Mouse (Mus musculus): ENCODE measurements at regions not wholly inside any gene's neighbourhood (a gene's known extent, or its start where the extent isn't known, plus 50 kb on each side); places are given as distances from the start of the nearest gene placed in this dataset.

GRCm38 (mm10) chr2:115119429-115120205, 461.9 kb upstream of the BC052040 start:
- no peak for DNase-seq (ENCODE audit: low read depth, low spot score)

GRCm38 (mm10) chr2:115120206-115120503, 461.4 kb upstream of the BC052040 start:
- no peak for DNase-seq (ENCODE audit: low read depth, low spot score)

DNA sequence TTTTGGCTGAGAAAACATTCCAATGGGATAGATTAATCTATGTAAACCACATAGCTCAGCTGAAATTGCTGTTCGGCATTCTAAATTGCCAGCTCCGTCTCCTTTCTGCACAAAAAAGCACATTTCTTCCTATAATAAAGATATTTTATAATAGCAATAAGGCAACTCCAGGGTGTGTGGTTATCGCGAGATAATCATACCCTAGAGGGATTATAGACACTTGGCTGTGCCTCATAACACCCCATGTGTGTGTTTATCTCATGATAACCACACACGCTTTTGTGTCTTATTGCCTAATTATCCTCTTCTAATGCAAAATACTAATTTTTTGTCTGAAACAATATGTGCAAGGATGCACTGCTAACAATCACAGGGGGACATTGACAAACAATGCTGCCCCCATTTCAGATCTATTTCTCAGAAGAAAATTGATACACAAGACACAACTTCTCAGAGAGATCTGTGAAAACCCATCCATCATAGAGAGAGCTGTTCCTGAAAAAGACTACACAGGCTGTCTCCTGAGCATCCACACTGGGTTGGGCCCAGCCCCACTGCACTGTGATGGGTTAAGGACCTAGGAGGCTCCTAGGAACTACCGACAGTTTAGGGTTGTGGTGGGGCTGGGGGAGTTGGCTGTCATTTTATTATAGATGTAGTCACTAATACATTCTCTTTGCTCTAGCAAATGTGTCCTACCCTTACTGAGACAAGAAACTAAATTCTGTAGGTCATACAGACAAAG, 454.7 kb upstream of the BC052040 start:
- no peak for DNase-seq (ENCODE audit: low read depth, low spot score)

- no peak for DNase-seq (ENCODE audit: low read depth, low spot score)
These were observed 449.8 kb upstream of the BC052040 start for GRCm38 (mm10) chr2:115131746-115132145.

DNA sequence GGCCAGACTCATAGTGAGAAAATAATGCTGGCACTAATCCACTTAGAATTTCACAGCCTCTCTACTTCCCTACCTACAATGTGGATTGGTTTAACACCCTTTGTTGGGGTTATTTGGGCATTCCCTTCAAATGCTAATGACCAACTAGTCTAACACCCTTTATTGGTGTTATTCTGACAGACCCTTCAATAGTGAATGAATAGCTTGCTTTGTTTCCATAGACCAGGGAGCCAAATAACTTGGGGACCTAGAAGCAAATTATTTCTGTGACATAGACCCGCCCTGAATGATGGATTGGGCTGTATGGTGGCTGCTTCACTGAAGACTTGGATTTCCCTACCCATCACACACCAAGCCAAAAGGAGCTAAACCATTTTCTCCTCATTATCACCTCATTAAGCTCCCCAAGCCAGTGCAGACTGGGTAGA, 449.3 kb upstream of the BC052040 start:
- DNase-seq (ENCODE audit: low read depth, low spot score): no peak

GRCm38 (mm10) chr2:115141416-115141815, 440.1 kb upstream of the BC052040 start:
- DNase-seq (ENCODE audit: low read depth, low spot score): no peak

GRCm38 (mm10) chr2:115172111-115172510, 409.4 kb upstream of the BC052040 start:
- no peak for DNase-seq (ENCODE audit: low read depth, low spot score)

GRCm38 (mm10) chr2:115177076-115177475, 404.4 kb upstream of the BC052040 start:
- no peak for DNase-seq (ENCODE audit: low read depth, low spot score)

DNA sequence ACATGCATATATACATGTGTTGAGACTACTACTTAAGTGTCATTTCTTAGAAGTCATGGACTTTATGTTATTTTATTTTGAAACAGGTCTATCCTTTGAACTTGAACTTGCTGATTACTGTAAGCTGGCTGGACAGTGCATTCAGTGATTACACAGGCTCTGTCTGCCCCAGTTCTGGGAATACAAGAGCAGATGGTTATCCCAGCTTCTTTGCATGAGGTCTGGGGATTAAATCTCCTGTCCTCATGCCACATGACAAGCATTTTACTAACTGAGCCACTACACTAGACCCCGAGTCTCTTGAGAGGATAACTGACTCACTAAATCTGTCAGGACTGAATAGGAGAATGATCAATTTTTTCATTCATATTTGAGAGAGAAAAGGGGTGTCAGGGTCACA, 403.6 kb upstream of the BC052040 start:
- DNase-seq (ENCODE audit: low read depth, low spot score): no peak

GRCm38 (mm10) chr2:115211191-115211590, 370.3 kb upstream of the BC052040 start:
- DNase-seq (ENCODE audit: low read depth, low spot score): no peak

- peak; percentile 17 for DNase-seq (ENCODE audit: low read depth, low spot score)
These were observed 368.1 kb upstream of the BC052040 start for GRCm38 (mm10) chr2:115213181-115213970.

DNA sequence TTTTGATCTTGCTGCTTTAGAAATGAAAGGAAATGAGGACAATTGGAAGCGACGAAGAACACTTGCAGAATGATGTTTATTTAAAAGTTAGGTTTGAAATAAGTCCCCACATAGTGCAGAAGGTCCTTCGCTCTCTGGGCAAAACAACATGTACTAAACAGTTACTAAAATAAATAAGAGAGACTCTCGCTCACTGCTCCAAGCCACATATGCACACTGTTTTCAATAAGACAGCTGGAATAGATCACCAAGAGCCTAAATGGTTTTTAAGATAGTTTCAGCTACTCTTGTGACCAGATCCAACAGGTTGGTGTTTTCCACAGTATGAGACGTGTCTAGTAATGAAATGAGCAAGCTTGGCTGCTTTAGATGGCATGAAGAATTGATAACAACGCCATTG, 367.2 kb upstream of the BC052040 start:
- DNase-seq (ENCODE audit: low read depth, low spot score): no peak

GRCm38 (mm10) chr2:115230041-115230440, 351.5 kb upstream of the BC052040 start:
- DNase-seq (ENCODE audit: low read depth, low spot score): no peak

- DNase-seq (ENCODE audit: low read depth, low spot score): no peak
These were observed 333.8 kb upstream of the BC052040 start for GRCm38 (mm10) chr2:115247673-115248072.

DNA sequence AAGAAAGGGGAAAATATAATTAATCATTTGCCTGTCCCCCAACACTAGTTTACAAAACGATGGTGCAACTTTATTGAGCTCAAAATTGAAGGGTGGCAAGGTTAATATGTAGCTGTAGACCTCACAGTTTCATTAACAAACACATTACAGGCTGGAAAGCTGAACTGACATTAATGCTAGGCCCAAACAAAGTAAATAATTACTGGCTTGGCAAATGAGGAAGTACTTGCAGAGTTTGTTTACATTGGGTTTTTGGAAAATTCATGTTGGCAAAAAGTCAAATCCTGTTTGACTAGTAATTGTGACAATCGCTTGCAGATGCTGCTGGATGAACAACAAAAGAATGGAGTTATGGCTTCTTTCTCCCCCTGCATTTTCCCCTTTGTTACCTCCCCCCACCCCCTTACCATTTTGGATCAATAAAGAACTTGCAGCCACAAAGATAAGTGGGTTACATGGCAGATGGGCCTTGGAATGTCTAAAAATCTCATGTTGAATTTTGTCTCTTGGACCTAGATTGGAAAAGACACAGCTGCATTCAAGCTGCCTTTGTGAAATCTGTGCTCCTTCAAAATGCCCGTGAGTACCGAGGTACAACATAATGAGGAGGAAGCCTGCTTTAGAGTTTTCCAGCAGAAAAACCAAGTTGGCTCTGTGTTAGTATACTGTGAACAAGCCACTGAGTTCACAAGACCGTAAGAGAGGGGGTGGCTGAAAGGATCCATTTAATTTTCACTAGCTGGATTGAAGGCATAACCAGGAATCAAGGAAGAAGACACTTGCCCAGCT, 331.3 kb upstream of the BC052040 start:
- DNase-seq (ENCODE audit: low read depth, low spot score): no peak

GRCm38 (mm10) chr2:115257391-115257790, 324.1 kb upstream of the BC052040 start:
- no peak for DNase-seq (ENCODE audit: low read depth, low spot score)

DNA sequence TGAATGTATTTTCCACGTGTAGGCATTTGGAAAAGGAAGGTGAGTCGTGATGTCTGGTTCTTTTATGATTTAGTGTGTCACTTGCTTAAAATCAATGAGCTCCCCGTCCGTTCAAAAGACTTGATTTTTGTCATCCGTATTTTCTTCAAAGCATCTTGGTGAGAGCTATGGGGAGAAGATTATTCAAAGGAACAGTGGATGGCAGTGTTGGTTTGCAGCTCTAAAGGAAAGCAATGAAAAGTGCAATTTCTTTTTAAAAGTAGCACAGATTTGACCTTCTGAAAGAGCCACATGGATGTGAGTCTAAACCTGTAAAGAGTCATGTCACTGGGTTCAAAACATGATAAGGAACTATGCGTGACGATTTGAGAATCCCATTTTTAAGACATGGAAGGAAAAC, 313.3 kb upstream of the BC052040 start:
- no peak for DNase-seq (ENCODE audit: low read depth, low spot score)

DNA sequence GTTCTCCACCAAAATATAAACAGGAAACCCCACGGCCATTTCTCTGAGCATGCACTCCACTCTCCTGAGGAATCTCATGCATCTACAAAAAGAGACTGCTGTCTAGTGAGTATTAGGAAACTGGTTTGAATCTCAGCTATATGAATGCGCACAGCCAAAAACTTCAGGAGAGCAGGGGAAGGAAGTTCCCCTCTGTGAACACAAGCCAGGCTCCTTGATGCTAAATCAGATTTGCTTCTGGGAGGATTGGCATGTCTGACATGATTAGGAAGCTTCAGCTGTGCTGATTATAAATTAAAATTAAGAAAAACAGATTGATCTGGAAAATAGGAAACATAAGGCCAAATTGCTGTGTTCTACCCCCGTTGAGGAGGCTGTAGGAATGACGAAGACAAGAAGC, 304.1 kb upstream of the BC052040 start:
- DNase-seq (ENCODE audit: low read depth, low spot score): no peak

DNA sequence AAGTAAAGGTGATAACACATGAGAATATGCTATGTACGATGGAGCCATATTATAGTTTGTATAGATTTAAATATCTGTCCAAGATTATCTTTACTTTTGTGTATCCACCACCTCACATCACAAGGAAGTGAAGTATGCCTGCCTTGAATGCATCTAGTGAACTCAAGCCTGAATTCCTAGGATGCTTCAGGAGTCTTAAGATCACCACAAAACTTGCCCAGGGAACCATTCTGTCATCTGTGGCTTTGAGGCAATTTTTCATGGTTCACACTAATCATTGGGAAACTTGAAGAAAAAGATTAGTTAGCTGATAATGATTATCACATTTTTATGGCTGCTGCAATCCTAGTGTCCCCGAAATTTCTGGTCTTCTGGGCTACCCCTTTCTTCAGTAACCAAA, 288.5 kb upstream of the BC052040 start:
- no peak for DNase-seq (ENCODE audit: low read depth, low spot score)

DNA sequence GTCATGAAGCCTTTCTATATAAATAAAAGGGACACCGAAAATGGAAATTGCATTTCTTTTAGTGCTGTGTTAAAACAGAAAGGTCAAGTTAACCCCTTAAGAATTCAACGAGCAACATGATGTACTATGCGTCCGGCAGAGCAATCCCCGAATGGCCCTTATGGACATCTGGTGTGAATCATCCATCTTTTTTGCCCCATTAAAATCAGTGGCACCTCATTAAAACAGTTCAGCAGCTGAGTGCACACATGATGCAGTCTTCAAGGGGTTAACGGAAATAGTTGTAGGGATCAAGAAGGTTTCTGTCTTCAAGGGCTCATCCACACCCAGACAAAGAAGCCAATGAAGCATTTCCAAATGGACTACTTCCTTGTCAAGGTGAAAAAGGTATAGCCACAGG, 284.1 kb upstream of the BC052040 start:
- no peak for DNase-seq (ENCODE audit: low read depth, low spot score)

GRCm38 (mm10) chr2:115307248-115307647, 274.3 kb upstream of the BC052040 start:
- peak; percentile 16 for DNase-seq (ENCODE audit: low read depth, low spot score)
